Mouse (Mus musculus) erythroblast, embryonic 14.5 days (primary cell): ENCODE measurements around the gene Bmpr1b.

Experiments used
- GATA1 ChIP-seq: IDR thresholded peaks from 2 replicates; pipeline ENCODE4 v1.6.1; 2012; ENCODE audit warnings: low read length, inconsistent platforms, mixed read lengths
- TAL1 ChIP-seq: IDR thresholded peaks from 3 replicates; pipeline ENCODE4 v1.6.1; 2012; ENCODE audit warnings: low read length, inconsistent platforms, mixed read lengths

DNA sequence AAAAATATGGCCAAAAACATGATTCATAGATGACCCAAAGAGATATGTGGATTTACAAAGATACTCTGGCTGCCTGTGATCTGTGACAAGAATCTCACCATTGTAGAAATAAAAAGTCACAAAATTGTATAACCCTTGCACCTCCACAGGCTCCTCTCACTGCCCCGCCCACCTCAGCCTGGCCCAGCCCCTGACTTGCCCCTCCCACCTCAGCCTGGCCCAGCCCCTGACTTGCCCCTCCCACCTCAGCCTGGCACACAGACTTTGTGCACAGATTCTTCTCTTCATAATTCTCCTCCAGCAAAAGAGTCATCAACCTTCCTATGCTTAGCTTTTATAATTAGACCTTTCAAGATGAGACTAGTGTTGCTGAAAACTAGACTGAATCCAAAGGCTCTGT lies 377.1 kb downstream of the Bmpr1b start:
- TF ChIP-seq GATA1: no peak
- TF ChIP-seq TAL1: no peak
